Mouse (Mus musculus): ENCODE data around the gene Kitl. TPM values are rescaled to one million over a fixed set of nuclear protein-coding genes. Genes with fewer than 3 reads are reported as not detected.
A peak's percentile ranks its signal among the peaks of the same experiment; 100 is the strongest.

The Kitl gene
- 29.8 and 30.1 TPM in 2 replicates for polyA plus RNA-seq (2015; fragmentation: Nextera tagmentation; extraction: Ambion mirVana)

DNA sequence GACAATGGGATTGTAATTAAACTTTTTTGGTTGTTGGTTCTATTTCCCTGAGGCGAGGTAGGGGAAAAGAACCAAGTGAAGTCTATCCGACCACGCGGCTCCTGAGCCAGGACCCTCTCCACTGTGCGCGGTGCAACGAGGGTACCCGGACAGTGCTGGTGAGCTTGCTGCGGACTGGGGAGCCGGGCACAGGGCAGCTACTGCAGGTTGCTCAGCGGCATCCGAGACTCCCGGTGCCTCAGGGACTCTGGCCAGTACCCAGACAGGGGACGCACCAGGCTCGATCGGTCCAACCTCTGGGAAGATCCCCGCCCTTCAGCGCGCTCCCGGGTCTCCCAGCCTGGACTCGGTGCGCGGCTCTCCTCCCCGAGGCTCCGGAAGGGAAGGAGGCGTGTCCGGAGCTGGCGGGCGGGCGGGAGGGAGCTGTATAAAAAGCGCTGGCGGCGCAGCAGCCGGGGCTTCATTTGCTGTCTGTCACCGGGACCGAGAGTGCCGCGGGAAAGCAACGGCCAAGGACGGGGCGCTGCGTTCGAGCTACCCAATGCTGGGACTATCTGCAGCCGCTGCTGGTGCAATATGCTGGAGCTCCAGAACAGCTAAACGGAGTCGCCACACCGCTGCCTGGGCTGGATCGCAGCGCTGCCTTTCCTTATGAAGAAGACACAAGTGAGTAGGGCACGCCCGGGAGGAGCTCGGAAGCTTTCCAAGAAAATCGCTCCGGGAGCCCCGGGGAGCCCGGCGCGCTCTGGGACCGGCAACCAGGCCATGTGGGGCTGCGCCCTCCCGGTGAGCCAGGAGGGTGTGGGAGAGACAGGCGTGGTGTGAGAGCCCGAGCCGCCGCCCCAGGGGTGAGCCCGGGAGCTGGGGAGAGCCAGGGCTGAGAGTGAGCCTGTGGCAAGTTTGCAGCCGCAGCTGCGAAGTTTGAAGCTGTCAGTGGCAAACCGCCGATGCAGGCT lies at the start of gene Kitl:
Gene Kitl (plus strand): TSS at position 261 of the 956 bp plus-strand sequence.
- H3K36me3 ChIP-seq (ENCODE audit: control insufficient read depth, insufficient read depth, low read length), result no peaks in the 10 kb centered on the region
- H3K4me3 ChIP-seq (ENCODE audit: low read length), result peak within 1 kb of the TSS; percentile 88
- peaks cover 5% of the 10 kb centered on the region for H3K4me1 ChIP-seq (ENCODE audit: control insufficient read depth, insufficient read depth, low read depth, low read length)
- no peaks in the 10 kb centered on the region; the same call in none of the 2 replicates for H3K27me3 ChIP-seq (replicated peaks; ENCODE audit: control insufficient read depth, insufficient read depth, low read length)
- H3K4me2 ChIP-seq (ENCODE audit: low read length), result peak within 1 kb of the TSS; percentile 90
- ATAC-seq, result peak; percentile 92
- peak within 1 kb of the TSS; percentile 73 for H3K9ac ChIP-seq (ENCODE audit: low read depth, low read length)
- no peaks in the 10 kb centered on the region for H3K9me3 ChIP-seq (ENCODE audit: control insufficient read depth, low read length)
- H3K27ac ChIP-seq (ENCODE audit: low read depth, low read length), result peak within 1 kb of the TSS; percentile 83
- 1% methylated on average over 56 of the region's 70 CpGs for WGBS

DNA sequence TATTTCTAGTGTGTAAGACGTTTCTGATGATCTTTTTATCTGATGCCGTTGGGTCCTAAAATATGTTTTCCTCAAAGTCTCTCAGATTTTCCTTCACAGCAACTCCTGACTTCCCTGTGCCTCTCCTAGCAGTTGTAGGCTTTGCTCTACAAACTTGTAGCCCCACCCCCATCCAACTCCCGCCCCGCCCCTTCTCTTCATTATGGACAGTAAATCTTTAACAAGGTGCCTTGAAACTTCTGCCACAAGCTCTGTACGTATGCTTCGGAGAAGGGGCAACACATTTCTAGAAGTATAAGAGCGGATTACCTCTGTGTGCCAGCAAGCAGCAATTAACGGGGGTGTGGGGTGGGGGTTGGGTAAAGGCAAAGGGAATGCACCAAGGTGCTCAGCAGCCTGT lies 42.6 kb upstream of the Kitl start:
- Histone ChIP-seq H3K9me3 (ENCODE audit: control insufficient read depth, low read length) (no peaks in the 10 kb centered on the region), H3K27me3 (replicated peaks; ENCODE audit: control insufficient read depth, insufficient read depth, low read length) (no peaks in the 10 kb centered on the region), H3K4me3 (ENCODE audit: low read length) (no peak overlapping the region), H3K9ac (ENCODE audit: low read depth, low read length) (no peak overlapping the region), H3K27ac (ENCODE audit: low read depth, low read length) (no peak overlapping the region), H3K4me2 (ENCODE audit: low read length) (no peak overlapping the region), H3K36me3 (ENCODE audit: control insufficient read depth, insufficient read depth, low read length) (no peaks in the 10 kb centered on the region), H3K4me1 (ENCODE audit: control insufficient read depth, insufficient read depth, low read depth, low read length) (no peaks in the 10 kb centered on the region)
- no peak for ATAC-seq
- whole genome bisulfite sequencing, result 62% methylated on average over 8 of the region's 8 CpGs

GRCm38 (mm10) chr10:99980096-99980495 lies 35.3 kb upstream of the Kitl start:
- no peak for ATAC-seq

DNA sequence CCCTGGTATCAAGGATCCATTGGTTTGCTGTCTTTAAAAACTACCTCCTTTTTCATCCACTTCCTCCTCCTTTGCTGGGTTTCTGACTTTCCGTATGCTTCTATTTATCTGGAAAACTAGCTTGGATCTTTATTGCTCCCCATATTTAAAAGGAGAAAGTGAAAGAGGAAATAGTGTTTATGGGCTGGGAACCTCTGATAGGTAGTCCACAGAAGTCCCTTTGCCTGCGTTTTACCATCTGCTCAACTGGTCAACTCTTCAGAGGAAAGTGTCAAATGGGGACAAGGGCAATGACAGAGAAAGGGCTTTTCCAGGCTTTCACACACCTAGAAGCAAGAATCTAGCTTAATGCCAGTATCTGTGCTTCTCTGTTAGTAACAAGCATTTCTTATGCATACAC lies 34.5 kb upstream of the Kitl start:
- H3K27me3 ChIP-seq (replicated peaks; ENCODE audit: control insufficient read depth, insufficient read depth, low read length), result no peaks in the 10 kb centered on the region
- 92% methylated on average over 2 of the region's 2 CpGs for WGBS
- H3K4me3 ChIP-seq (ENCODE audit: low read length), result no peak overlapping the region
- H3K4me2 ChIP-seq (ENCODE audit: low read length), result no peak overlapping the region
- H3K9ac ChIP-seq (ENCODE audit: low read depth, low read length), result no peak overlapping the region
- no peaks in the 10 kb centered on the region for H3K9me3 ChIP-seq (ENCODE audit: control insufficient read depth, low read length)
- no peaks in the 10 kb centered on the region for H3K36me3 ChIP-seq (ENCODE audit: control insufficient read depth, insufficient read depth, low read length)
- H3K4me1 ChIP-seq (ENCODE audit: control insufficient read depth, insufficient read depth, low read depth, low read length), result no peaks in the 10 kb centered on the region
- no peak for ATAC-seq
- no peak overlapping the region for H3K27ac ChIP-seq (ENCODE audit: low read depth, low read length)

More at GRCm38 (mm10) chr10:99980096-99980495, 35.3 kb upstream of the Kitl start:
- Histone ChIP-seq H3K9me3 (ENCODE audit: control insufficient read depth, low read length) (no peaks in the 10 kb centered on the region), H3K27me3 (replicated peaks; ENCODE audit: control insufficient read depth, insufficient read depth, low read length) (no peaks in the 10 kb centered on the region), H3K9ac (ENCODE audit: low read depth, low read length) (no peak overlapping the region), H3K4me1 (ENCODE audit: control insufficient read depth, insufficient read depth, low read depth, low read length) (no peaks in the 10 kb centered on the region), H3K36me3 (ENCODE audit: control insufficient read depth, insufficient read depth, low read length) (no peaks in the 10 kb centered on the region), H3K4me3 (ENCODE audit: low read length) (no peak overlapping the region), H3K27ac (ENCODE audit: low read depth, low read length) (no peak overlapping the region), H3K4me2 (ENCODE audit: low read length) (no peak overlapping the region)
- 82% methylated on average over 3 of the region's 3 CpGs for WGBS

DNA sequence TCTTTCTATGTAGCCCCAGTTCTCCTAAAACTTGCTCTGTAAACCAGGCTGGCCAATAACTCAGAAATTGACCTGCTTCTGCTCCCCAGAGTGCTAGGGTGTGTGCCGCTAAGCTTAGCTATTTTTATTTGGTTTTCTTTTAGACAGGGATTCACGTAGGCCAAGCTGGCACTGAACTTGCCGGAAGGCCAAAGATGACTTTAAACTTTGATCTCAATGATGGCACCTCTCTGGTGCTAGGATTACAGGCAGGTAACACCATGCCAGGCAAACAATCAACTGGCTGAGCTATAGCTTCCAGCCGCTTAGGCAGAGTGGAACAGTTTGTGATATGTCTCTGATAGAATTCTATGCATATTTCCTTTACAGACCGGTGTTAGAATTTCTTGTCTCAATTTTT lies 33.5 kb upstream of the Kitl start:
- Histone ChIP-seq H3K4me3 (ENCODE audit: low read length) (no peak overlapping the region), H3K4me2 (ENCODE audit: low read length) (no peak overlapping the region), H3K27me3 (replicated peaks; ENCODE audit: control insufficient read depth, insufficient read depth, low read length) (no peaks in the 10 kb centered on the region), H3K9me3 (ENCODE audit: control insufficient read depth, low read length) (no peaks in the 10 kb centered on the region), H3K27ac (ENCODE audit: low read depth, low read length) (no peak overlapping the region), H3K36me3 (ENCODE audit: control insufficient read depth, insufficient read depth, low read length) (no peaks in the 10 kb centered on the region), H3K9ac (ENCODE audit: low read depth, low read length) (no peak overlapping the region), H3K4me1 (ENCODE audit: control insufficient read depth, insufficient read depth, low read depth, low read length) (no peaks in the 10 kb centered on the region)
- 90% methylated on average over 5 of the region's 5 CpGs for WGBS
- ATAC-seq, result no peak

GRCm38 (mm10) chr10:99986745-99987144 lies 28.7 kb upstream of the Kitl start:
- WGBS, result 77% methylated on average over 8 of the region's 8 CpGs
- Histone ChIP-seq H3K27ac (ENCODE audit: low read depth, low read length) (no peak overlapping the region), H3K4me1 (ENCODE audit: control insufficient read depth, insufficient read depth, low read depth, low read length) (no peaks in the 10 kb centered on the region), H3K27me3 (replicated peaks; ENCODE audit: control insufficient read depth, insufficient read depth, low read length) (no peaks in the 10 kb centered on the region), H3K9me3 (ENCODE audit: control insufficient read depth, low read length) (no peaks in the 10 kb centered on the region), H3K4me3 (ENCODE audit: low read length) (no peak overlapping the region), H3K4me2 (ENCODE audit: low read length) (no peak overlapping the region; the same call in 1 of the 2 replicates), H3K36me3 (ENCODE audit: control insufficient read depth, insufficient read depth, low read length) (no peaks in the 10 kb centered on the region), H3K9ac (ENCODE audit: low read depth, low read length) (no peak overlapping the region)
- no peak for ATAC-seq

GRCm38 (mm10) chr10:99989758-99990157 lies 25.7 kb upstream of the Kitl start:
- no peaks in the 10 kb centered on the region for H3K36me3 ChIP-seq (ENCODE audit: control insufficient read depth, insufficient read depth, low read length)
- H3K9ac ChIP-seq (ENCODE audit: low read depth, low read length), result no peak overlapping the region

DNA sequence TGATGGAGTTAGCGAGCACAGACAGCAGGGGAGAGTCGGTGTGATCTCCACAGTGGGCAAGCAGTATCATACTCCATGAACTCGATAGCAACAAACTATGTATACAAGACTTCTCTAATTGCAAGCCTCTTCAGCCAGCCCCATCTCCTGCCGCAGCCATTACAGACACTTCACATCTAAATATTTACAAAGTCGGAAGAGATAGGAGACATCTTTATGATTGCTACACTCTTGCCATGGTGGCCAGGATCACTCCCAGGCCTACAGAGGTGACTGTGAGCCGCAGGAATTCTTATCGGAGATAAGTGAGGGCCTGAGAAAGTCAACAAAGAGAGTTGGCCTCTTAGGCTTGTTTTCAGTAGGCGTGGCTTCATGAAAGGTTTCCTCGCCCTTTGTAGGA lies 23.3 kb upstream of the Kitl start:
- Histone ChIP-seq H3K27me3 (replicated peaks; ENCODE audit: control insufficient read depth, insufficient read depth, low read length) (no peaks in the 10 kb centered on the region), H3K9me3 (ENCODE audit: control insufficient read depth, low read length) (no peaks in the 10 kb centered on the region), H3K4me3 (ENCODE audit: low read length) (no peak overlapping the region), H3K4me1 (ENCODE audit: control insufficient read depth, insufficient read depth, low read depth, low read length) (no peaks in the 10 kb centered on the region), H3K4me2 (ENCODE audit: low read length) (no peak overlapping the region), H3K27ac (ENCODE audit: low read depth, low read length) (no peak overlapping the region), H3K36me3 (ENCODE audit: control insufficient read depth, insufficient read depth, low read length) (no peaks in the 10 kb centered on the region), H3K9ac (ENCODE audit: low read depth, low read length) (no peak overlapping the region)
- WGBS, result 89% methylated on average over 9 of the region's 9 CpGs
- no peak for ATAC-seq

More at GRCm38 (mm10) chr10:99989758-99990157, 25.7 kb upstream of the Kitl start:
- no peak for ATAC-seq
- H3K27me3 ChIP-seq (replicated peaks; ENCODE audit: control insufficient read depth, insufficient read depth, low read length), result no peaks in the 10 kb centered on the region
- no peak overlapping the region for H3K4me2 ChIP-seq (ENCODE audit: low read length)
- no peaks in the 10 kb centered on the region for H3K4me1 ChIP-seq (ENCODE audit: control insufficient read depth, insufficient read depth, low read depth, low read length)
- H3K27ac ChIP-seq (ENCODE audit: low read depth, low read length), result no peak overlapping the region
- H3K4me3 ChIP-seq (ENCODE audit: low read length), result no peak overlapping the region
- no peaks in the 10 kb centered on the region for H3K9me3 ChIP-seq (ENCODE audit: control insufficient read depth, low read length)

DNA sequence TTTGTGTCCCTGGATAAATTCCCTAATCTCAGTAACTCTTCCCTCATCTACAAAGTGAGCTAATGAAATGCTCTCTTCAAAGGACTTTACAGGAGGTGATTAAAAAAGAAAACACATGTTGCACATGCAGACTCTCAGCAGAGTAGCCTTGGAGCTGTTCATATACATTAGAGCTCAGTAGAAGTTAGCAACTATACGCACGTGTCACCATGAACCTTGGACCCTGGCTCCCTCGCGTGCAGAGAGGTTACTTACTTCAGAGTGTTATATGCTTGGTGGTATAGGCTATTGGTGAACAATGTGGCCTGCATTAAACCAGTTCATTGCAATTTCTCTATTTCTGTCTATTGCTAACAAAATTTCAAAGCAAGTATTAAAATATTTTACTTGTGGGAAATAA lies 14.0 kb upstream of the Kitl start:
- Histone ChIP-seq H3K4me1 (ENCODE audit: control insufficient read depth, insufficient read depth, low read depth, low read length) (no peaks in the 10 kb centered on the region), H3K9ac (ENCODE audit: low read depth, low read length) (no peak overlapping the region), H3K36me3 (ENCODE audit: control insufficient read depth, insufficient read depth, low read length) (no peaks in the 10 kb centered on the region), H3K27me3 (replicated peaks; ENCODE audit: control insufficient read depth, insufficient read depth, low read length) (no peaks in the 10 kb centered on the region), H3K4me2 (ENCODE audit: low read length) (no peak overlapping the region), H3K27ac (ENCODE audit: low read depth, low read length) (no peak overlapping the region), H3K4me3 (ENCODE audit: low read length) (no peak overlapping the region), H3K9me3 (ENCODE audit: control insufficient read depth, low read length) (no peaks in the 10 kb centered on the region)
- ATAC-seq, result no peak
- 92% methylated on average over 4 of the region's 4 CpGs for WGBS

All from hindbrain, embryonic 16.5 days (tissue).